Mouse (Mus musculus) erythroblast, embryonic 14.5 days (primary cell): ENCODE results near the gene Myef2. TPM values are rescaled to one million over a fixed set of nuclear protein-coding genes. Genes with fewer than 3 reads are reported as not detected.
"Not testable (repeated sequence)": the region's sequence is repeated elsewhere in the genome, so short reads cannot be mapped to it uniquely, and the experiment has no call there.

ENCODE experiments used
- H3K27me3 ChIP-seq: 2 replicates; pipeline ENCODE4 v1.6.1; 2012; ENCODE audit warnings: inconsistent platforms; ENCODE audit not compliant: control insufficient read depth
- H3K36me3 ChIP-seq: 2 replicates; pipeline ENCODE4 v1.6.1; 2012; ENCODE audit warnings: mild to moderate bottlenecking, inconsistent platforms; ENCODE audit not compliant: control insufficient read depth
- H3K4me1 ChIP-seq: 2 replicates; pipeline ENCODE4 v1.6.1; 2012; ENCODE audit warnings: inconsistent platforms; ENCODE audit not compliant: control insufficient read depth
- H3K4me3 ChIP-seq: replicated peaks from 2 replicates; pipeline ENCODE3; 2012; ENCODE audit warnings: moderate library complexity, mild to moderate bottlenecking, inconsistent platforms
- H3K9me3 ChIP-seq: 2 replicates; pipeline ENCODE4 v1.6.1; 2012; ENCODE audit warnings: low read length, inconsistent platforms, mixed read lengths; ENCODE audit not compliant: control insufficient read depth
- GATA1 ChIP-seq: IDR thresholded peaks from 2 replicates; pipeline ENCODE4 v1.6.1; 2012; ENCODE audit warnings: low read length, inconsistent platforms, mixed read lengths
- TAL1 ChIP-seq: IDR thresholded peaks from 3 replicates; pipeline ENCODE4 v1.6.1; 2012; ENCODE audit warnings: low read length, inconsistent platforms, mixed read lengths
- polyA plus RNA-seq: library from polyadenylated mRNA; stranded (reverse); fragments of >175 nt; gene quantifications from 2 replicates; pipeline ENCODE4 v1.2.3, GENCODE M21; 2012

Myef2 gene
- polyA plus RNA-seq, 1 experiment, result 1.9 TPM

- no peak overlapping the region for H3K4me3 ChIP-seq
- H3K4me1 ChIP-seq, result peaks cover 24% of the 10 kb centered on the region
- H3K9me3 ChIP-seq, result peaks cover 2% of the 10 kb centered on the region; the same call in 1 of the 2 replicates
- peaks cover 13% of the 10 kb centered on the region for H3K27me3 ChIP-seq
- H3K36me3 ChIP-seq, result peaks cover 11% of the 10 kb centered on the region
- TF ChIP-seq TAL1, result no peak
- TF ChIP-seq GATA1, result no peak
Observed at GRCm38 (mm10) chr2:125125824-125126223, 2.4 kb upstream of the Myef2 start.

GRCm38 (mm10) chr2:125122624-125123476 lies 611 bp downstream of the Myef2 start:
- H3K4me1 ChIP-seq, result peaks cover 43% of the 10 kb centered on the region
- TF ChIP-seq TAL1 (no peak), GATA1 (no peak)
- H3K4me3 ChIP-seq, result peak overlapping the region; percentile 92
- H3K27me3 ChIP-seq, result peaks cover 13% of the 10 kb centered on the region
- H3K9me3 ChIP-seq, result peaks cover 2% of the 10 kb centered on the region; the same call in 1 of the 2 replicates
- H3K36me3 ChIP-seq, result peaks cover 27% of the 10 kb centered on the region

- no peak for TF ChIP-seq GATA1
- TF ChIP-seq TAL1, result no peak
- H3K36me3 ChIP-seq, result peaks cover 27% of the 10 kb centered on the region
Observed at GRCm38 (mm10) chr2:125122288-125122623, 1.2 kb downstream of the Myef2 start.

DNA sequence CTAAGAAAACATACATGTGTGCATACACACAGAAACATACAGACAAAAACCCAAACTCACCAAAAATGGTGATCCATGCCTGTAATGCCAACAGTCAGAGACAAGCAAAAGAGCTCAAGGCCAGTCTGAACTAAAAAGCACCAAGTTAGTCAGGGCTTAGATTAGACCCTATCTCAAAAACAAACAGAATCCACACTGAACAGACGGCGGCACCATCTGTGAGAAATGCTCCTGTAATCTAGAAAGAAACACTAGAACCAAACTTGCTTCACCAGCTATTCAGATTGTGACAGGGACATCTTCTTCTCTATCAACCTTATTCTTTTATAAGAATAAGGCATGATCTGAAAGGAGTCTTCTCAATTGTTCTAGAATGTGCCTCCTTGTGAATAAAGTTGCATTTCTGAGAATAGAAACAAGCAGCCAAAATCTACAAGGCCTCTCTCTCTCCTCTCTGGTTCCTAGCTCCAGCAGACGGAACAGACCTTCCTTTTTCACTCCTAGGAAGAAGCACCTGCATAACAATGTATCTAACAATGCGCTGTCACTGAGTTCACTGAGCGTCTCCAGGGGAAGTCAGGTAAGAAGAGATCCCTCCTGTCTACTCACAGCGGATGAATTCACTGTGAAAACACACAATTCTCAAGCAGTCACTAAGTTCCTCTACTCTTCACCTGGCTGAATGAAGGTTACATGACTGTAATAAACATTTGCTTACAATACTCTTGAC lies 3.9 kb downstream of the Myef2 start:
- no peak overlapping the region for H3K4me3 ChIP-seq
- peaks cover 49% of the 10 kb centered on the region for H3K36me3 ChIP-seq
- peaks cover 43% of the 10 kb centered on the region for H3K4me1 ChIP-seq
- peaks cover 3% of the 10 kb centered on the region; the same call in 1 of the 2 replicates for H3K27me3 ChIP-seq
- H3K9me3 ChIP-seq, result peaks cover 2% of the 10 kb centered on the region; the same call in 1 of the 2 replicates
- no peak for TF ChIP-seq GATA1
- TF ChIP-seq TAL1, result no peak

More at GRCm38 (mm10) chr2:125122288-125122623, 1.2 kb downstream of the Myef2 start:
- Histone ChIP-seq H3K9me3 (peaks cover 2% of the 10 kb centered on the region; the same call in 1 of the 2 replicates), H3K4me1 (peaks cover 43% of the 10 kb centered on the region), H3K4me3 (peak overlapping the region; percentile 92), H3K27me3 (peaks cover 13% of the 10 kb centered on the region)

GRCm38 (mm10) chr2:125106536-125106935 lies 16.9 kb downstream of the Myef2 start:
- H3K27me3 ChIP-seq, H3K9me3 ChIP-seq, H3K4me1 ChIP-seq, H3K4me3 ChIP-seq: not testable (repeated sequence)
- peaks cover 82% of the 10 kb centered on the region for H3K36me3 ChIP-seq

- H3K36me3 ChIP-seq, result peaks cover 82% of the 10 kb centered on the region
- not testable (repeated sequence) for H3K9me3 ChIP-seq, H3K4me3 ChIP-seq, H3K27me3 ChIP-seq, H3K4me1 ChIP-seq
Observed at GRCm38 (mm10) chr2:125104491-125104890, 19.0 kb downstream of the Myef2 start.

GRCm38 (mm10) chr2:125092123-125092522 lies 31.3 kb downstream of the Myef2 start:
- not testable (repeated sequence) for H3K4me1 ChIP-seq, H3K4me3 ChIP-seq, H3K9me3 ChIP-seq, H3K27me3 ChIP-seq
- H3K36me3 ChIP-seq, result peaks cover 88% of the 10 kb centered on the region

GRCm38 (mm10) chr2:125088757-125089156 lies 34.7 kb downstream of the Myef2 start:
- peaks cover 87% of the 10 kb centered on the region for H3K36me3 ChIP-seq
- no peaks in the 10 kb centered on the region for H3K27me3 ChIP-seq
- no peak overlapping the region for H3K4me3 ChIP-seq
- H3K4me1 ChIP-seq, result no peaks in the 10 kb centered on the region
- no peaks in the 10 kb centered on the region for H3K9me3 ChIP-seq
- no peak for TF ChIP-seq GATA1

- Histone ChIP-seq H3K4me1 (no peaks in the 10 kb centered on the region), H3K27me3 (no peaks in the 10 kb centered on the region), H3K36me3 (peaks cover 73% of the 10 kb centered on the region), H3K9me3 (no peaks in the 10 kb centered on the region), H3K4me3 (no peak overlapping the region)
- TF ChIP-seq TAL1, result no peak
- no peak for TF ChIP-seq GATA1
Observed at GRCm38 (mm10) chr2:125083879-125084278, 39.6 kb downstream of the Myef2 start.
